Mouse (Mus musculus): ENCODE measurements around the gene Ascc3. TPM values are rescaled to one million over a fixed set of nuclear protein-coding genes. Genes with fewer than 3 reads are reported as not detected.

Gene Ascc3
- 16.0 and 16.6 TPM in 2 replicates for polyA plus RNA-seq (2015; fragmentation: Nextera tagmentation; extraction: Ambion mirVana)

DNA sequence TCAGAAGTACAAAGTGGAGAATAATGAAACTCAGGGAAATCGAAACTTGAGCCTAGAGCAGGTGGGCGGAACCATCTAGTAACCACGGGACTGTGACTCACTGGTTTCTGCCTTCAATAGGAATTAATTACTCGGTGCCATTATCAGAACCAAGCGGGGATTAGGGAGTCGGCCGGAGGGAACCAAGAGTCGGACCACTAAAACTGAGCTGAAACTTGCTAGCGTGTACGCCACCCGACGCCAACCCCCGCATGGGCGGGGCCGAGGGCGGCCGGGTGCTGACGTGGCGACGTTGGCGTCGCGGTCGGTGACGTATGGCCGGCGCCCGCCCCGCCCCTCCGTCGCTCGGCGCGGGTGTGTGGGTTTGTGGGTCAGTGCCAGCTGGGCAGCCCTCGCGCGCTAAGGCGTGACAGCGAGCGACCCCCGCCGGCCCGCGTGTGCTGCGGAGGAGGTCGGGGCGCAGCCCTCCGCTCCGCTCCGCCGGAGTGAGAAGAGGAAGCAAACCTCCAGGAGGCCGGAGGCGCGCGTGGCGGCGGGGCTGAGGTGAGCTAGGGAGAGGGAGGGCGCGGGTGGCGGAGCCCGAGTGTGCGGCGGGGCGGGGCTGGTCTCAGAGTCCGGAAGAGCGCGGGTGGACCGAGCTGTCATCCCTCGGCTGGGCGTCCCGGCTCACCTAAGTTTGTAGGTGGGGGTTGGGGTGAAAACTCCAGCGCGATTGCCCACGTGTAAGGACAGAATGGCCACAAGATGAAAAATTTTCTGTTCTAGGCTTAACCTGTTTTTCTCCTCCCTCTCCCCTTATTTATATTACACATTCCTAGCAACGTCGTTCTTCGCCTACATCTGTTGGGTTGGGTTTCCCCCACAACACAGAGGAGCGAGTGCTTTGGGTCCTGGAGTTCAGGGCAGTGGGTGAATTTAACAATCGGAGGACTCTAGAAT lies at the start of gene Ascc3:
Gene Ascc3 (plus strand): TSS at position 315 of the 939 bp plus-strand sequence.
- H3K4me3 ChIP-seq = peak within 1 kb of the TSS; percentile 93
- under 1% methylated on average over 77 of the region's 79 CpGs for WGBS
- peak; percentile 100 for ATAC-seq (ENCODE audit: low FRiP score, low read depth)
- no peaks in the 10 kb centered on the region for H3K36me3 ChIP-seq
- no peaks in the 10 kb centered on the region for H3K9me3 ChIP-seq
- peak within 1 kb of the TSS; percentile 87 for H3K9ac ChIP-seq
- H3K4me2 ChIP-seq = peak within 1 kb of the TSS; percentile 71
- H3K4me1 ChIP-seq (replicated peaks) = peaks cover 9% of the 10 kb centered on the region
- H3K27me3 ChIP-seq = no peaks in the 10 kb centered on the region
- H3K27ac ChIP-seq (replicated peaks) = peak within 1 kb of the TSS; percentile 93

- H3K4me2 ChIP-seq = no peak overlapping the region
- ATAC-seq (ENCODE audit: low FRiP score, low read depth) = no peak
- no peak overlapping the region for H3K27ac ChIP-seq (replicated peaks)
- no peaks in the 10 kb centered on the region for H3K36me3 ChIP-seq
- no peak overlapping the region for H3K9ac ChIP-seq
- H3K4me3 ChIP-seq = no peak overlapping the region
- H3K4me1 ChIP-seq (replicated peaks) = no peaks in the 10 kb centered on the region
- no peaks in the 10 kb centered on the region for H3K27me3 ChIP-seq
- H3K9me3 ChIP-seq = no peaks in the 10 kb centered on the region
- WGBS = 83% methylated on average over 1 of the region's 1 CpGs
These were observed 7.7 kb upstream of the Ascc3 start for GRCm38 (mm10) chr10:50584721-50585120.

DNA sequence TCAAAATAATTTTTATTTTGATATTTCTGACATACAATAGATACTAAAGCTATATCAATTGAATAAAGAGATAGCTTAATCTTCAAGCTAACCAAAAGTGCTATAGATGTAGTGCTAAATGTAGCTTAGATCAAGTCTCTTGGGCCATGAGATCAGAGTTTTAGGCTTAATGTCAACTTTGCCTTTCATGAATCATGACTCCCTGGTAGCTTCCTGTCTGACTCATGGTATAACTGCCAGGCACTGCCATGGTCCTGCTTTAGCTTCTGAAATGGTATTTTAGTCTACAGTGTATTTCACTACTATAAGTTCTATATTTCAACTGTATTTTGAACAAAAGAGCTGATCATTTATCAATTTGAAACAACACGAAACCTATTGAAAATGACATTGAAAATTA lies 5.9 kb upstream of the Ascc3 start:
- H3K4me1 ChIP-seq (replicated peaks) = no peaks in the 10 kb centered on the region
- ATAC-seq (ENCODE audit: low FRiP score, low read depth) = no peak
- no peak overlapping the region for H3K4me3 ChIP-seq
- H3K9me3 ChIP-seq = no peaks in the 10 kb centered on the region
- H3K27me3 ChIP-seq = no peaks in the 10 kb centered on the region
- no peak overlapping the region for H3K4me2 ChIP-seq
- no peak overlapping the region for H3K9ac ChIP-seq
- WGBS = 91% methylated on average over 1 of the region's 1 CpGs
- no peaks in the 10 kb centered on the region for H3K36me3 ChIP-seq
- no peak overlapping the region for H3K27ac ChIP-seq (replicated peaks)

GRCm38 (mm10) chr10:50593371-50593770 lies 902 bp downstream of the Ascc3 start:
- Histone ChIP-seq H3K9me3 (no peaks in the 10 kb centered on the region), H3K27ac (replicated peaks) (no peak overlapping the region; the same call in 1 of the 2 replicates), H3K4me1 (replicated peaks) (peaks cover 9% of the 10 kb centered on the region), H3K9ac (peak overlapping the region; percentile 87), H3K27me3 (no peaks in the 10 kb centered on the region), H3K36me3 (no peaks in the 10 kb centered on the region), H3K4me3 (peak overlapping the region; percentile 93), H3K4me2 (peak overlapping the region; percentile 71)
- 75% methylated on average over 12 of the region's 12 CpGs for WGBS
- no peak for ATAC-seq (ENCODE audit: low FRiP score, low read depth)

GRCm38 (mm10) chr10:50595340-50595739 lies 2.9 kb downstream of the Ascc3 start:
- Histone ChIP-seq H3K36me3 (no peaks in the 10 kb centered on the region), H3K27me3 (no peaks in the 10 kb centered on the region), H3K4me3 (no peak overlapping the region), H3K4me1 (replicated peaks) (peaks cover 9% of the 10 kb centered on the region), H3K4me2 (no peak overlapping the region), H3K9me3 (no peaks in the 10 kb centered on the region), H3K9ac (no peak overlapping the region), H3K27ac (replicated peaks) (no peak overlapping the region)
- no peak for ATAC-seq (ENCODE audit: low FRiP score, low read depth)

DNA sequence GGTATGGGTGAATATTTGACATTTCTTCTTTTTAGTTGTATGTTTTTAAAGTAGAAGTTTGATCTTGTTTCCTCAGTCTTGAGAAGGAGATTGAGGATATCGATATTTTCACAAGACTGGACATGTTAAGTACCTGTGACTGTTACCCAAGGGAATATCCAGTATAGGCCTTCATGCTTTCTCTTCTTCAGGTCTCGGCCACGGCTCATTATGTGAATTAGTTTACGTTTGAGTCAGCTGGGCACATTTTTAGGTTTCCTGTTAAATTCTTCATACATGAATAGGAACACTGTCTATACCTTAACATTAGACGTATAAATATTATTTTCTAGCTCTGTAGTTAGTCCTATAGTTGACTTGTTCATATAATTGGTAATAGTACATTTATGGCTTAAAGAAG lies 12.4 kb downstream of the Ascc3 start:
- Histone ChIP-seq H3K9ac (no peak overlapping the region), H3K4me2 (no peak overlapping the region), H3K9me3 (no peaks in the 10 kb centered on the region), H3K27me3 (no peaks in the 10 kb centered on the region), H3K4me3 (no peak overlapping the region), H3K36me3 (no peaks in the 10 kb centered on the region), H3K4me1 (replicated peaks) (no peaks in the 10 kb centered on the region), H3K27ac (replicated peaks) (no peak overlapping the region)
- ATAC-seq (ENCODE audit: low FRiP score, low read depth) = no peak
- 91% methylated on average over 5 of the region's 5 CpGs for whole genome bisulfite sequencing

DNA sequence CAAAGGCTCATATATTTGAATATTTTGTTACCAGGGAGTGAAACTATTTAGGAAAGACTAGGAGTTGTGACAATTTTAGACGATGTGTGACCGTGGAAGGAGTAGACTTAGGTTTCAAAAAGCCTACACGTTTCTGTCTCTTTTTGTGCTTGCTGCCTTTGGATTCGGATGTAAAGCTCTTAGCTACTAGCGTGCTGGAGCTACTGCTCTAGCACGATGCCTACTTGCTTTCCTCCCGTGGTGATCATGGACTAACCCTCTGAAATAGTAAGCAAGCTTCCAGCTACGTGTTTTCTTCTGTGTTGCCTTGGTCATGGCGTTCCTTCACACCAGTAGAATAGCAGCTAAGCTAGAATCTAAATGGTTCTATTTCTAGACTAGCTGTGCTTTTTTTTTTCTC lies 21.4 kb downstream of the Ascc3 start:
- ATAC-seq (ENCODE audit: low FRiP score, low read depth) = no peak
- WGBS = 93% methylated on average over 9 of the region's 9 CpGs

GRCm38 (mm10) chr10:50625874-50626273 lies 33.4 kb downstream of the Ascc3 start:
- peaks cover 3% of the 10 kb centered on the region; the same call in 1 of the 2 replicates for H3K9me3 ChIP-seq
- no peak overlapping the region for H3K27ac ChIP-seq (replicated peaks)
- 63% methylated on average over 1 of the region's 1 CpGs for WGBS
- peaks cover 17% of the 10 kb centered on the region for H3K36me3 ChIP-seq
- no peaks in the 10 kb centered on the region for H3K27me3 ChIP-seq
- no peak overlapping the region for H3K9ac ChIP-seq
- no peaks in the 10 kb centered on the region for H3K4me1 ChIP-seq (replicated peaks)
- no peak overlapping the region for H3K4me2 ChIP-seq
- no peak for ATAC-seq (ENCODE audit: low FRiP score, low read depth)
- no peak overlapping the region for H3K4me3 ChIP-seq

More for the DNA sequence above, 21.4 kb downstream of the Ascc3 start:
- Histone ChIP-seq H3K4me1 (replicated peaks) (no peaks in the 10 kb centered on the region), H3K27me3 (no peaks in the 10 kb centered on the region), H3K9ac (no peak overlapping the region), H3K27ac (replicated peaks) (no peak overlapping the region), H3K9me3 (no peaks in the 10 kb centered on the region), H3K4me3 (no peak overlapping the region), H3K36me3 (peaks cover 6% of the 10 kb centered on the region; the same call in 1 of the 2 replicates), H3K4me2 (no peak overlapping the region)

GRCm38 (mm10) chr10:50639607-50640006 lies 47.1 kb downstream of the Ascc3 start:
- Histone ChIP-seq H3K36me3 (0 out of 2 replicates have a peak, but pooled peaks cover 5% of the 10 kb centered on the region), H3K27me3 (no peaks in the 10 kb centered on the region), H3K4me1 (replicated peaks) (no peaks in the 10 kb centered on the region), H3K9ac (no peak overlapping the region), H3K4me2 (no peak overlapping the region), H3K4me3 (no peak overlapping the region), H3K9me3 (no peaks in the 10 kb centered on the region), H3K27ac (replicated peaks) (no peak overlapping the region)
- 93% methylated on average over 1 of the region's 1 CpGs for WGBS
- no peak for ATAC-seq (ENCODE audit: low FRiP score, low read depth)

DNA sequence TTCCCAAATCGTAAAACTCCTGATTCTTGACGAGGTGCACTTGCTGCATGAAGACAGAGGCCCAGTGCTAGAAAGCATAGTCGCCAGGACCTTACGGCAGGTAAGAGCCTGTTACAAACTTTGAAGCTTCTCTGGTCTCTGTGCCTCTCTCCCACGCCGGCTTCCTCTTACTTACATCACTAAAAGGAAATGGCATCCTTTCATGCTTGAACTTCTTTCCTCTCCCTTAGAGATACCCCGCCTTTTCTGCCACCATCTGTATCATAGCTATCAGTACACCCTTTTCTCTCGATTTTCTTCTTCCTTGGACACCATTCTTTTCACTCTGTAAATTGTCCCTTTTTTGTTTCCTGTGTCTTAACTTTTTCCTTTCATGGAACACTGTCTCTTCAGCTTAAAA lies 58.1 kb downstream of the Ascc3 start:
- H3K4me2 ChIP-seq = no peak overlapping the region
- no peak overlapping the region for H3K4me3 ChIP-seq
- no peak for ATAC-seq (ENCODE audit: low FRiP score, low read depth)
- H3K36me3 ChIP-seq = 0 out of 2 replicates have a peak, but pooled peaks cover 6% of the 10 kb centered on the region
- H3K9ac ChIP-seq = no peak overlapping the region
- 89% methylated on average over 8 of the region's 8 CpGs for WGBS
- H3K9me3 ChIP-seq = no peaks in the 10 kb centered on the region
- no peaks in the 10 kb centered on the region for H3K27me3 ChIP-seq
- H3K4me1 ChIP-seq (replicated peaks) = no peaks in the 10 kb centered on the region
- H3K27ac ChIP-seq (replicated peaks) = no peak overlapping the region

GRCm38 (mm10) chr10:50653551-50653950 lies 61.1 kb downstream of the Ascc3 start:
- no peak for ATAC-seq (ENCODE audit: low FRiP score, low read depth)
- WGBS = 98% methylated on average over 3 of the region's 3 CpGs

DNA sequence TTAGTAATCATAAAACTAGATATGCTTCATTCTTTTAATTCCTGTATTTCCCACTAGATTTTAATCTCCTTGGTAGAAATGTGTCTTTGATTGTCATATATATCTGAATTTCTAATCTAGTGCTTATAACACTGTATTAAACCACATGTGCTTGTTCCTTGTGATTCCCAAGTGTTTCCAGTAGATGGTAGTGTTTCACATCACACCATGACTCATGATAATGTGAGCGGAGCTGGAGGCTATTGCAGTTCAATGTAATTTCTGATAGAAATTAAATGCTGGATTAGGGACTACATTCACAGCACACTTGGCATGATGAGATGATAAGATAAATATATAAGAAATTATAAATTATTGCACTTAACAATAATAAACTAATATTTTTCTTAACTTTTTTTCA lies 64.9 kb downstream of the Ascc3 start:
- Histone ChIP-seq H3K4me2 (no peak overlapping the region), H3K4me1 (replicated peaks) (no peaks in the 10 kb centered on the region)
- ATAC-seq (ENCODE audit: low FRiP score, low read depth) = peak; percentile 71; the same call in 1 of the 2 replicates

More at GRCm38 (mm10) chr10:50653551-50653950, 61.1 kb downstream of the Ascc3 start:
- no peak overlapping the region for H3K27ac ChIP-seq (replicated peaks)
- H3K27me3 ChIP-seq = no peaks in the 10 kb centered on the region
- H3K4me2 ChIP-seq = no peak overlapping the region
- no peak overlapping the region for H3K9ac ChIP-seq
- H3K4me1 ChIP-seq (replicated peaks) = no peaks in the 10 kb centered on the region
- H3K4me3 ChIP-seq = no peak overlapping the region
- H3K36me3 ChIP-seq = 0 out of 2 replicates have a peak, but pooled peaks cover 6% of the 10 kb centered on the region
- H3K9me3 ChIP-seq = no peaks in the 10 kb centered on the region

More for the DNA sequence above, 64.9 kb downstream of the Ascc3 start:
- Histone ChIP-seq H3K27me3 (no peaks in the 10 kb centered on the region), H3K27ac (replicated peaks) (no peak overlapping the region), H3K4me3 (no peak overlapping the region), H3K9ac (no peak overlapping the region), H3K36me3 (no peaks in the 10 kb centered on the region), H3K9me3 (no peaks in the 10 kb centered on the region)
- 37% methylated on average over 1 of the region's 1 CpGs for WGBS

Measured in hindbrain, embryonic 15.5 days (tissue).